Mouse (Mus musculus) forebrain, embryonic 13.5 days (tissue): ENCODE measurements at regions not wholly inside any gene's neighbourhood (a gene's known extent, or its start where the extent isn't known, plus 50 kb on each side); places are given as distances from the start of the nearest gene placed in this dataset.
A peak's percentile ranks its signal among the peaks of the same experiment; 100 is the strongest.

Source experiments
- ATAC-seq: fragments of 200-750 bp; cut with Nextera tagmentation; 2 replicates; pipeline ENCODE4 v1.8.0; 2017
- H3K27ac ChIP-seq: fragments of 300-500 bp; sonication (generic); 2 replicates; pipeline ENCODE4 v1.5.1; 2015; ENCODE audit warnings: inconsistent platforms, mild to moderate bottlenecking, moderate library complexity
- H3K27me3 ChIP-seq: fragments of 300-500 bp; sonication (generic); 2 replicates; pipeline ENCODE4 v1.6.1; 2015; ENCODE audit warnings: mild to moderate bottlenecking, inconsistent platforms
- H3K36me3 ChIP-seq: fragments of 300-500 bp; sonication (generic); 2 replicates; pipeline ENCODE4 v1.6.1; 2015; ENCODE audit warnings: mild to moderate bottlenecking, inconsistent platforms; ENCODE audit not compliant: poor library complexity, severe bottlenecking
- H3K4me1 ChIP-seq: fragments of 300-500 bp; sonication (generic); 2 replicates; pipeline ENCODE4 v1.6.1; 2015; ENCODE audit warnings: inconsistent platforms
- H3K4me2 ChIP-seq: fragments of 300-500 bp; sonication (generic); 2 replicates; pipeline ENCODE4 v1.6.1; 2015; ENCODE audit warnings: inconsistent platforms, mild to moderate bottlenecking, moderate library complexity
- H3K4me3 ChIP-seq: fragments of 300-500 bp; sonication (generic); 2 replicates; pipeline ENCODE4 v1.5.1; 2015; ENCODE audit warnings: mild to moderate bottlenecking, inconsistent platforms
- H3K9ac ChIP-seq: fragments of 300-500 bp; sonication (generic); 2 replicates; pipeline ENCODE4 v1.6.1; 2015; ENCODE audit warnings: mild to moderate bottlenecking, inconsistent platforms
- H3K9me3 ChIP-seq: fragments of 300-500 bp; sonication (generic); replicated peaks from 2 replicates; pipeline ENCODE4 v1.6.1; 2016; ENCODE audit warnings: inconsistent platforms
- WGBS: fragments of 180-500 bp; shearing (Covaris S2); methylation state at CpG from one replicate; pipeline ENCODE4 v1.1.7; 2015; 5-methylcytosine and 5-hydroxymethylcytosine counted together

DNA sequence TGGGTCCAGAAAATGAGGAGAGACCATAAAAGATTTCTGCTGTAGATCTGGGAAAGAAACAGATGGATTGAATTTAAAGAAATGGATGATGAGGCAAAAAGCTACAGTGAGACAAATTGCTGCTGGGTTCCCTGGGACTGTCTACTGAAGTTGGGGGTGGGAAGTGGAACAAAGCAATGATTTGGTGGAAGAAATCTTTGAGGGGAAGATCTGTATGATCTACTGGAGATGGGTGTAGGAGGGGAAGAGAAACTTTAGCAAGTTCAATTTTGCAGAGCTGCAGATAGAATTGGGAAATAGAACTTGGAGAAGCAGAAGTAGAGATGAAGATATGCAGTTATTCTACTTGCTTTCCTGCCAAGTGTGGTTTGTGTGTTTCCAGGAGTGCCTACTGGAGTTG lies 5478.8 kb downstream of the 9330182O14Rik start:
- H3K9me3 ChIP-seq: no peaks in the 10 kb centered on the region
- no peaks in the 10 kb centered on the region for H3K4me1 ChIP-seq
- no peak overlapping the region for H3K4me2 ChIP-seq
- H3K9ac ChIP-seq: no peak overlapping the region
- H3K4me3 ChIP-seq: no peak overlapping the region
- H3K27me3 ChIP-seq: no peaks in the 10 kb centered on the region
- H3K27ac ChIP-seq: no peak overlapping the region
- no peaks in the 10 kb centered on the region for H3K36me3 ChIP-seq
- no peak for ATAC-seq

GRCm38 (mm10) chr15:45646256-45646655 lies 5512.1 kb downstream of the 9330182O14Rik start:
- H3K27ac ChIP-seq: no peak overlapping the region
- ATAC-seq: no peak
- H3K4me2 ChIP-seq: no peak overlapping the region
- no peaks in the 10 kb centered on the region for H3K9me3 ChIP-seq
- H3K36me3 ChIP-seq: no peaks in the 10 kb centered on the region
- H3K9ac ChIP-seq: no peak overlapping the region
- no peak overlapping the region for H3K4me3 ChIP-seq
- no peaks in the 10 kb centered on the region for H3K27me3 ChIP-seq
- no peaks in the 10 kb centered on the region for H3K4me1 ChIP-seq

DNA sequence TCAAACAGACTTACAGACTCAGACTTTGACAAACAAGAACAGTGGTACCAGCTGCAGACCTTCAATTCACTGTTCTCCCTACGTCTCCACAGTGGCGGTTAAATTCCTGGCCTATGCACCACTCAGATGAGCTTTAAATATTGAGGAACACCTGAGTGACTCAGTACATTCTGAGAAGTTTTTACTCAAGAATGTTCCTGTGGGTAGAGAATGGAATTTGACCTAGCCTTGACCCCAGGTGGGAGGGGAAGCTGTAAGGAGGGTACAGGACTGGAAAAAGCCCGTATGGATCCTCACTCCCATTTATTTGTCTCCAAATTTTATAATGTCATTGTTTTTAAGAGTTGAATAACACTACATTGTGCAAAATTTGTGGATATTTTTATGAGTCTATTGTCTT lies 5529.4 kb downstream of the 9330182O14Rik start:
- Histone ChIP-seq H3K9ac (no peak overlapping the region), H3K4me3 (no peak overlapping the region), H3K9me3 (no peaks in the 10 kb centered on the region), H3K27me3 (no peaks in the 10 kb centered on the region), H3K4me2 (no peak overlapping the region), H3K4me1 (no peaks in the 10 kb centered on the region), H3K27ac (no peak overlapping the region), H3K36me3 (no peaks in the 10 kb centered on the region)
- WGBS: 83% methylated on average over 3 of the region's 3 CpGs
- no peak for ATAC-seq

GRCm38 (mm10) chr15:45689446-45689845 lies 5555.3 kb downstream of the 9330182O14Rik start:
- Histone ChIP-seq H3K27ac (no peak overlapping the region), H3K4me2 (no peak overlapping the region), H3K4me1 (no peaks in the 10 kb centered on the region), H3K27me3 (no peaks in the 10 kb centered on the region), H3K9me3 (peaks cover 11% of the 10 kb centered on the region; the same call in 1 of the 2 replicates), H3K9ac (no peak overlapping the region), H3K4me3 (no peak overlapping the region), H3K36me3 (no peaks in the 10 kb centered on the region)
- no peak for ATAC-seq
- WGBS: 83% methylated on average over 1 of the region's 1 CpGs

GRCm38 (mm10) chr15:45690026-45690425 lies 5555.9 kb downstream of the 9330182O14Rik start:
- Histone ChIP-seq H3K4me1 (no peaks in the 10 kb centered on the region), H3K27me3 (no peaks in the 10 kb centered on the region), H3K27ac (no peak overlapping the region), H3K4me2 (no peak overlapping the region), H3K9me3 (peaks cover 11% of the 10 kb centered on the region; the same call in 1 of the 2 replicates), H3K4me3 (no peak overlapping the region), H3K9ac (no peak overlapping the region), H3K36me3 (no peaks in the 10 kb centered on the region)
- ATAC-seq: no peak

DNA sequence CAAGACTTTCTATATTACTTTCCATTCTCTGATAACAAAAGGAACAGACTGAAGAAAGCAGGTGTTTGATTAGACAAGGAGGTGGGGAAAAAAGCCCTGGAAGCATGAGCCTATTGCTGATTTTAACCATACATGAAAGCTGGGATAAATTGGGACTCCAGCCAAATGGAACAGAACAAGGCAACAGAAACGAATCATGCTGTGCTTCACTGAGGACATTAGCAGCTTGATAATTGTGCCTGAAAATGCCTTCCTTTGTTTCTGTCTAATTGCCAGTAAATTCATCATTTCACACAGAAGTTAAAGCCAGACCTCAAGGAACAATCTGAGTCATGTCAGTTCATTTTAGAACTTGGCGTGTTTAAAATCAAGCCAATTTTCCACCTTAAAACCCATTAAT lies 5576.9 kb downstream of the 9330182O14Rik start:
- peaks cover 4% of the 10 kb centered on the region; the same call in 1 of the 2 replicates for H3K4me1 ChIP-seq
- no peaks in the 10 kb centered on the region for H3K36me3 ChIP-seq
- no peaks in the 10 kb centered on the region for H3K27me3 ChIP-seq
- H3K4me2 ChIP-seq: no peak overlapping the region
- peak; percentile 83 for ATAC-seq
- 8% methylated on average over 2 of the region's 2 CpGs for WGBS
- H3K9ac ChIP-seq: no peak overlapping the region
- no peaks in the 10 kb centered on the region for H3K9me3 ChIP-seq
- no peak overlapping the region for H3K27ac ChIP-seq
- no peak overlapping the region for H3K4me3 ChIP-seq

- no peak for ATAC-seq
- no peak overlapping the region for H3K27ac ChIP-seq
- no peaks in the 10 kb centered on the region for H3K4me1 ChIP-seq
- H3K36me3 ChIP-seq: no peaks in the 10 kb centered on the region
- no peak overlapping the region for H3K9ac ChIP-seq
- H3K9me3 ChIP-seq: no peaks in the 10 kb centered on the region
- no peak overlapping the region for H3K4me2 ChIP-seq
- 80% methylated on average over 3 of the region's 3 CpGs for WGBS
- H3K27me3 ChIP-seq: no peaks in the 10 kb centered on the region
- no peak overlapping the region for H3K4me3 ChIP-seq
These were observed 5596.4 kb downstream of the 9330182O14Rik start for GRCm38 (mm10) chr15:45730370-45731153.

DNA sequence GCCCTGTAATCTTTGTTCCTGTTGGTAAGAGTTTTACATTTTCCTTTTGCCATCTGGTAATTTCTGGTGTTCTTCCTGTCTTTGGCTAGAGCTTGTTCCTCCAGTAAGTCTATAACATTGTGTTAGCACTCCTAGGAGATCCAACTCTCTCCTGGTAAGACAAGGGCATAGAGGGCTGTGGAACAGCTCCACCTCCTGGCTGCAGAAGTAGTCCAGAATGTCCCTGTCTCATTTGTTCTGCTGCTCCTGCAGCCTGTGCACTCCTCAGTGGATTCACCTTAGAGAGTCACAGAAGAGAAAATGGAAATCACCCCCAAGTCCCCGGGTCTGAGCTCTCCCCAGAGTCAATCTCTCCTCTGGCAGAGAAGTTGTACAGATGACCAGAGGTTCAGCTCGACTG lies 5629.1 kb downstream of the 9330182O14Rik start:
- WGBS: 47% methylated on average over 2 of the region's 2 CpGs
- Histone ChIP-seq H3K27me3 (no peaks in the 10 kb centered on the region), H3K4me2 (no peak overlapping the region), H3K27ac (no peak overlapping the region), H3K9me3 (no peaks in the 10 kb centered on the region), H3K4me3 (no peak overlapping the region), H3K4me1 (no peaks in the 10 kb centered on the region), H3K9ac (no peak overlapping the region), H3K36me3 (no peaks in the 10 kb centered on the region)
- ATAC-seq: no peak
